Mouse (Mus musculus) brain, embryonic 14.5 days (tissue): Measurements from ENCODE around the gene Timm29.

Experiments
- CTCF ChIP-seq: fragments of 200-500 bp; IDR thresholded peaks from 2 replicates; pipeline ENCODE4 v1.5.1; 2012; ENCODE audit warnings: inconsistent platforms, mild to moderate bottlenecking, moderate library complexity, borderline replicate concordance; ENCODE audit not compliant: insufficient read depth, insufficient read length; ENCODE audit errors: extremely low read depth
- POLR2A ChIP-seq: fragments of 200-500 bp; IDR thresholded peaks from 2 replicates; pipeline ENCODE4 v1.6.1; 2012; ENCODE audit warnings: mild to moderate bottlenecking, inconsistent platforms, borderline replicate concordance; ENCODE audit not compliant: poor library complexity, insufficient read depth, insufficient read length, severe bottlenecking; ENCODE audit errors: extremely low read depth

DNA sequence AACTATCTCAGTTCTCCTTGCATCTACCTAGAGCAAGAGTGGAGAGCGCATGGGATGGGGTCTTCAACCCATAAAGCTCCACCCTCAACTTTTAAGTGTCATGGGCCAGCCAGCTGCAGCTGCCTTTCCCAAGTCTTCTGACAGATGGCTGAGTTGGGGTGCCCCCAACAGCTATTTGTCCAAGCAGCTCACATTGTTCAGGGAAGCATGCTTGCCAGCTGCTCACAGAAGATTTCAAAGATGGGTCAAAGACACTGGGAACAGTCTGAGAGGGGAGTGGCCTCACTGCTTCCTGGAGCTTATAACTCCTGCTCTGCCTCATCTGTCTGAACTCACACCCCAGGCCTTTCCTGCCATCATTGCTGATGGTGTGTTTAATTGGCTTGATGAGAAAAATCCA, 16.2 kb upstream of the Timm29 start:
- TF ChIP-seq POLR2A (no peak), CTCF (no peak)
